Mouse (Mus musculus): Measurements from ENCODE around the gene Fndc7. TPM values are rescaled to one million over a fixed set of nuclear protein-coding genes. Genes with fewer than 3 reads are reported as not detected.

Gene Fndc7
- polyA plus RNA-seq, 1 experiment from 2014 or later, result 1.9 TPM

- H3K4me2 ChIP-seq (replicated peaks; ENCODE audit: low read depth, low read length), result no peak overlapping the region
- WGBS, result 75% methylated on average over 5 of the region's 5 CpGs
Observed at GRCm38 (mm10) chr3:108844521-108844920, 45.3 kb downstream of the Fndc7 start.

DNA sequence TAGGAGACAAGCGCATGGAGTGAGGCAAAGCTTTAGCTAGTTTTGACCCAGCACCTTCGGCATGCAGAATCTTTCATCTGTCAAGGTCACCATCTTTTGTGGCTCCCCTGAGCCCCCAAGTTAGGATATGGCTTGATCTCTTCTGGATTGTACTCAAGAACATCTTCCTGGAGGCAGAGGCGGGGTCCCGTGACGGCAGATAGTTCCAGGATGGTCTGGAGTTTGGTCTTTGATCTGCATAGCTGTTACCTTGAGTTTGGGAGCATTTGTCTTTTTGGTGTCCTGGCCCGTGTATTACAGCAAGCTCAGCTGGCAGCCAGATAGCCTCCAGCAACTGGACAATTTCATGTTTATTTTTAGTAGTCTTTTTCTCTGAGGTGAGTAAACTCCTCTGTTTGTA is 45.8 kb downstream of the Fndc7 start:
- Histone ChIP-seq H3K4me3 (ENCODE audit: low read depth, low read length) (no peak overlapping the region), H3K36me3 (ENCODE audit: insufficient read depth, low read length) (no peaks in the 10 kb centered on the region), H3K4me2 (replicated peaks; ENCODE audit: low read depth, low read length) (no peak overlapping the region), H3K27me3 (replicated peaks; ENCODE audit: insufficient read depth, low read length) (no peaks in the 10 kb centered on the region), H3K9me3 (ENCODE audit: low read length) (no peaks in the 10 kb centered on the region), H3K9ac (replicated peaks; ENCODE audit: low read depth) (no peak overlapping the region), H3K27ac (ENCODE audit: low read length) (no peak overlapping the region), H3K4me1 (ENCODE audit: insufficient read depth, low read depth, low read length) (peaks cover 2% of the 10 kb centered on the region; the same call in 1 of the 2 replicates)
- WGBS, result 79% methylated on average over 6 of the region's 6 CpGs
- TF ChIP-seq CTCF (IDR thresholded peaks at IDR 0.05) (no peak), EP300 (IDR thresholded peaks at IDR 0.05) (no peak)
- no peak for DNase-seq (ENCODE audit: low spot score)
- ATAC-seq, result no peak

More at GRCm38 (mm10) chr3:108844521-108844920, 45.3 kb downstream of the Fndc7 start:
- TF ChIP-seq EP300 (IDR thresholded peaks at IDR 0.05) (no peak), CTCF (IDR thresholded peaks at IDR 0.05) (no peak)
- H3K4me3 ChIP-seq (ENCODE audit: low read depth, low read length), result no peak overlapping the region
- ATAC-seq (no peak), DNase-seq (ENCODE audit: low spot score) (no peak)
- H3K27ac ChIP-seq (ENCODE audit: low read length), result no peak overlapping the region
- H3K9me3 ChIP-seq (ENCODE audit: low read length), result no peaks in the 10 kb centered on the region
- H3K9ac ChIP-seq (replicated peaks; ENCODE audit: low read depth), result no peak overlapping the region
- H3K36me3 ChIP-seq (ENCODE audit: insufficient read depth, low read length), result no peaks in the 10 kb centered on the region
- no peaks in the 10 kb centered on the region for H3K4me1 ChIP-seq (ENCODE audit: insufficient read depth, low read depth, low read length)
- H3K27me3 ChIP-seq (replicated peaks; ENCODE audit: insufficient read depth, low read length), result no peaks in the 10 kb centered on the region

DNA sequence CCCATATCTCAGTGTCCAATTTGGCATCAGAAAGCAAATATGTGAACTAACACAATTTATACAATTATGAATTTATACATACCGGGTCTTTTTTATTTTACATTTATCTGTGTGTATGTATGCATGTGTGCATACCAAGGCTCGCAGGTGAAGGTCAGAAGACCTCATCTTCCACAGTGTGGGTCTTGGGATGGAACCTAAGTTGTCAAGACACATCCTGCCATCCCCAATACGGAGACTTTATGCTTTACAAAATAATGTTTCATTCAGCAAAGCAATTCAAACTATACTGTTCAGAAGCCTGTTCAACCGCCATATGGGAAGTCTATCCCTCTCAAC is 49.1 kb downstream of the Fndc7 start:
- H3K27me3 ChIP-seq (replicated peaks; ENCODE audit: insufficient read depth, low read length), result no peaks in the 10 kb centered on the region
- H3K4me3 ChIP-seq (ENCODE audit: low read depth, low read length), result no peak overlapping the region
- DNase-seq (ENCODE audit: low spot score) (no peak), ATAC-seq (peak; percentile 1; the same call in 1 of the 2 replicates)
- no peaks in the 10 kb centered on the region for H3K9me3 ChIP-seq (ENCODE audit: low read length)
- no peak for TF ChIP-seq CTCF (IDR thresholded peaks at IDR 0.05)
- no peak for TF ChIP-seq EP300 (IDR thresholded peaks at IDR 0.05)
- no peak overlapping the region for H3K27ac ChIP-seq (ENCODE audit: low read length)
- 58% methylated on average over 4 of the region's 4 CpGs for WGBS
- peaks cover 5% of the 10 kb centered on the region; the same call in 1 of the 2 replicates for H3K4me1 ChIP-seq (ENCODE audit: insufficient read depth, low read depth, low read length)
- H3K9ac ChIP-seq (replicated peaks; ENCODE audit: low read depth), result no peak overlapping the region
- no peak overlapping the region for H3K4me2 ChIP-seq (replicated peaks; ENCODE audit: low read depth, low read length)
- no peaks in the 10 kb centered on the region for H3K36me3 ChIP-seq (ENCODE audit: insufficient read depth, low read length)

DNA sequence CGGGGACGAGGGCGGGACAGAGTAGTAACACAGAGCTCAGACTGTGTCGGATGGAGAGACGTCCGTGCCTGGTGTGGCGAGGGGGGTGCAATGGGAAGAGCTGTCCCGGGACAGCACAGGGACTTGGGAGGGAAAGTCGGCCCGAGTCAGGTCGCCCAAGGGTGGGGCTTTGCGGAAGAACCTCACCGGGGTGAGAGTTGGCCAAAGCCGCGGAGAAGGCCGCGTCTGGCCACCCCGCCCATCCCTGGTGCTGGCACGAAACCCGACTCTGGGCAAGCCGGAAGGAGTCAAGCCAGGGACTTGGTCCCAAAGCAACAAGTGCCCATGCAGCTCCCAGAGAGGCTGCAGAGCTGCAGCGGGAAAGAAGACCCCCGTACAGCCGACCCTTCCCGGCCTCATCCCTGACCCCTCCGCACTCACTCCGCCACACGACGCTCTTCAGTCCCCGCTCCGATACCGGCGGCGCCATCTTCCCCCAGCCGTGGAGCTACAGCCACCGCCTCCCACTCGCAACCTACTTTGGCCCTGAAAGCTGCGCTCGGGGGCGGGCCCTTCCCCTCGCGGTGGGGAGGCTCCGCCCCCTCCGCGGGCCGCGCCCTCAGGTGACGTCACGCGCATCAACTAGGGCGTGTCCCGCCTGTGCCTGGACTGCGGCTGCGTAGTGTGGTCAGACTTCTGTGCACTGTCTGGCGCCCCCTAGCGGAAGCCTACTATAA is 49.6 kb downstream of the Fndc7 start, which contains the start of gene Stxbp3:
Gene Stxbp3, minus strand, starts transcription at position 527 of the 716 bp plus-strand sequence.
- Histone ChIP-seq H3K9me3 (ENCODE audit: low read length) (no peaks in the 10 kb centered on the region), H3K36me3 (ENCODE audit: insufficient read depth, low read length) (no peaks in the 10 kb centered on the region), H3K4me2 (replicated peaks; ENCODE audit: low read depth, low read length) (peak within 1 kb of the TSS; percentile 66), H3K27ac (ENCODE audit: low read length) (peak within 1 kb of the TSS; percentile 96), H3K4me3 (ENCODE audit: low read depth, low read length) (peak within 1 kb of the TSS; percentile 75), H3K27me3 (replicated peaks; ENCODE audit: insufficient read depth, low read length) (no peaks in the 10 kb centered on the region), H3K9ac (replicated peaks; ENCODE audit: low read depth) (peak within 1 kb of the TSS; percentile 72), H3K4me1 (ENCODE audit: insufficient read depth, low read depth, low read length) (peaks cover 5% of the 10 kb centered on the region; the same call in 1 of the 2 replicates)
- TF ChIP-seq CTCF (IDR thresholded peaks at IDR 0.05) (peak; percentile 97), EP300 (IDR thresholded peaks at IDR 0.05) (no peak)
- ATAC-seq (peak; percentile 97), DNase-seq (ENCODE audit: low spot score) (peak; percentile 99)
- WGBS, result under 1% methylated on average over 50 of the region's 56 CpGs

GRCm38 (mm10) chr3:108839647-108839999 is 50.2 kb downstream of the Fndc7 start:
- H3K27ac ChIP-seq (ENCODE audit: low read length), result peak overlapping the region; percentile 96
- ATAC-seq, result no peak

GRCm38 (mm10) chr3:108838980-108839379 is 50.8 kb downstream of the Fndc7 start:
- H3K4me3 ChIP-seq (ENCODE audit: low read depth, low read length), result peak overlapping the region; percentile 75; the same call in 1 of the 2 replicates
- no peaks in the 10 kb centered on the region for H3K36me3 ChIP-seq (ENCODE audit: insufficient read depth, low read length)
- H3K4me1 ChIP-seq (ENCODE audit: insufficient read depth, low read depth, low read length), result peaks cover 5% of the 10 kb centered on the region; the same call in 1 of the 2 replicates
- no peak overlapping the region; the same call in 1 of the 2 replicates for H3K9ac ChIP-seq (replicated peaks; ENCODE audit: low read depth)
- H3K27me3 ChIP-seq (replicated peaks; ENCODE audit: insufficient read depth, low read length), result no peaks in the 10 kb centered on the region
- DNase-seq (ENCODE audit: low spot score), result no peak
- H3K9me3 ChIP-seq (ENCODE audit: low read length), result no peaks in the 10 kb centered on the region
- peak overlapping the region; percentile 66 for H3K4me2 ChIP-seq (replicated peaks; ENCODE audit: low read depth, low read length)
- H3K27ac ChIP-seq (ENCODE audit: low read length), result peak overlapping the region; percentile 22; the same call in 1 of the 2 replicates
- ATAC-seq, result no peak
- TF ChIP-seq EP300 (IDR thresholded peaks at IDR 0.05) (no peak), CTCF (IDR thresholded peaks at IDR 0.05) (no peak)
- 73% methylated on average over 7 of the region's 7 CpGs for WGBS

More at GRCm38 (mm10) chr3:108839647-108839999, 50.2 kb downstream of the Fndc7 start:
- H3K36me3 ChIP-seq (ENCODE audit: insufficient read depth, low read length), result no peaks in the 10 kb centered on the region
- peak overlapping the region; percentile 66 for H3K4me2 ChIP-seq (replicated peaks; ENCODE audit: low read depth, low read length)
- TF ChIP-seq CTCF (IDR thresholded peaks at IDR 0.05) (no peak), EP300 (IDR thresholded peaks at IDR 0.05) (no peak)
- peak overlapping the region; percentile 75 for H3K4me3 ChIP-seq (ENCODE audit: low read depth, low read length)
- no peaks in the 10 kb centered on the region for H3K9me3 ChIP-seq (ENCODE audit: low read length)
- H3K27me3 ChIP-seq (replicated peaks; ENCODE audit: insufficient read depth, low read length), result no peaks in the 10 kb centered on the region
- under 1% methylated on average over 8 of the region's 8 CpGs for WGBS
- peak overlapping the region; percentile 72 for H3K9ac ChIP-seq (replicated peaks; ENCODE audit: low read depth)
- H3K4me1 ChIP-seq (ENCODE audit: insufficient read depth, low read depth, low read length), result peaks cover 5% of the 10 kb centered on the region; the same call in 1 of the 2 replicates
- DNase-seq (ENCODE audit: low spot score), result peak; percentile 25

Data from lung, postnatal 0 days (tissue).